Mouse (Mus musculus) lung, embryonic 14.5 days (tissue): Measurements from ENCODE around the gene Nr2f2. TPM values are rescaled to one million over a fixed set of nuclear protein-coding genes. Genes with fewer than 3 reads are reported as not detected.

Source experiments
- ATAC-seq: fragments of 200-750 bp; cut with Nextera tagmentation; 2 replicates; pipeline ENCODE4 v1.8.0; 2017; ENCODE audit warnings: mild to moderate bottlenecking, moderate TSS enrichment, moderate library complexity; ENCODE audit not compliant: insufficient read depth
- DNase-seq: peaks from one replicate; pipeline ENCODE4 v3.0.0-alpha.2; 2015
- H3K27ac ChIP-seq: fragments of 300-500 bp; sonication (generic); 2 replicates; pipeline ENCODE4 v1.5.1; 2014; ENCODE audit warnings: low read depth, mild to moderate bottlenecking, moderate library complexity
- H3K27me3 ChIP-seq: fragments of 300-500 bp; sonication (generic); 2 replicates; pipeline ENCODE4 v1.6.1; 2014; ENCODE audit warnings: low read length, control low read depth; ENCODE audit not compliant: insufficient read depth
- H3K36me3 ChIP-seq: fragments of 300-500 bp; sonication (generic); 2 replicates; pipeline ENCODE4 v1.6.1; 2014; ENCODE audit warnings: control low read depth; ENCODE audit not compliant: insufficient read depth
- H3K4me1 ChIP-seq: fragments of 300-500 bp; sonication (generic); 2 replicates; pipeline ENCODE4 v1.6.1; 2014; ENCODE audit warnings: antibody characterized with exemption, control low read depth; ENCODE audit not compliant: insufficient read depth
- H3K4me2 ChIP-seq: fragments of 300-500 bp; sonication (generic); 2 replicates; pipeline ENCODE4 v1.6.1; 2014; ENCODE audit warnings: mild to moderate bottlenecking
- H3K4me3 ChIP-seq: fragments of 300-500 bp; sonication (generic); 2 replicates; pipeline ENCODE4 v1.5.1; 2014; ENCODE audit warnings: low read depth, low read length
- H3K9ac ChIP-seq: fragments of 300-500 bp; sonication (generic); 2 replicates; pipeline ENCODE4 v1.6.1; 2014
- H3K9me3 ChIP-seq: fragments of 300-500 bp; sonication (generic); 2 replicates; pipeline ENCODE4 v1.6.1; 2016; ENCODE audit warnings: low read depth, low read length, control low read depth
- CTCF ChIP-seq: IDR thresholded peaks from 2 replicates; pipeline ENCODE4 v1.5.1; 2016; ENCODE audit warnings: antibody characterized with exemption, low read depth
- WGBS: fragments of 180-500 bp; shearing (Covaris S2); extraction: QIAGEN DNeasy Blood & Tissue Kit; methylation state at CpG from one replicate; pipeline ENCODE4 v1.1.7; 2014; 5-methylcytosine and 5-hydroxymethylcytosine counted together
- polyA plus RNA-seq: library from polyadenylated mRNA; unstranded; fragments of >200 nt; fragmentation: Nextera tagmentation; extraction: Ambion mirVana; gene quantifications from 2 replicates; pipeline ENCODE4 v1.2.1, GENCODE M21; 2014

Nr2f2 gene
- polyA plus RNA-seq, 1 experiment from 2014 or later = 146 TPM

- ATAC-seq (no peak), DNase-seq (peak; percentile 63)
- peaks cover 38% of the 10 kb centered on the region for H3K4me1 ChIP-seq
- peak overlapping the region; percentile 95 for H3K9ac ChIP-seq
- no peaks in the 10 kb centered on the region for H3K9me3 ChIP-seq
- 20% methylated on average over 20 of the region's 20 CpGs for WGBS
- no peak for TF ChIP-seq CTCF
- H3K4me2 ChIP-seq = peak overlapping the region; percentile 77
- H3K27me3 ChIP-seq = no peaks in the 10 kb centered on the region
- 0 out of 2 replicates have a peak overlapping the region, but pooled peaks have one; percentile 36 for H3K4me3 ChIP-seq
- peak overlapping the region; percentile 97; the same call in 1 of the 2 replicates for H3K27ac ChIP-seq
- peaks cover 48% of the 10 kb centered on the region for H3K36me3 ChIP-seq
Measured at GRCm38 (mm10) chr7:70346951-70347617, 19.5 kb downstream of the Nr2f2 start.

GRCm38 (mm10) chr7:70346010-70346536, 20.5 kb downstream of the Nr2f2 start:
- 3% methylated on average over 35 of the region's 35 CpGs for WGBS
- ATAC-seq (peak; percentile 47), DNase-seq (peak; percentile 88)
- peak overlapping the region; percentile 61 for H3K9ac ChIP-seq
- H3K4me3 ChIP-seq = peak overlapping the region; percentile 36
- peaks cover 56% of the 10 kb centered on the region for H3K36me3 ChIP-seq
- H3K4me1 ChIP-seq = peaks cover 38% of the 10 kb centered on the region
- no peak for TF ChIP-seq CTCF
- H3K27ac ChIP-seq = peak overlapping the region; percentile 76
- H3K9me3 ChIP-seq = no peaks in the 10 kb centered on the region
- no peaks in the 10 kb centered on the region for H3K27me3 ChIP-seq
- peak overlapping the region; percentile 77 for H3K4me2 ChIP-seq

GRCm38 (mm10) chr7:70343426-70343825, 23.1 kb downstream of the Nr2f2 start:
- H3K4me1 ChIP-seq = peaks cover 22% of the 10 kb centered on the region
- ATAC-seq (no peak), DNase-seq (peak; percentile 31)
- H3K27ac ChIP-seq = 0 out of 2 replicates have a peak overlapping the region, but pooled peaks have one; percentile 27
- H3K4me3 ChIP-seq = no peak overlapping the region
- H3K9ac ChIP-seq = no peak overlapping the region
- H3K27me3 ChIP-seq = no peaks in the 10 kb centered on the region
- 42% methylated on average over 5 of the region's 5 CpGs for WGBS
- no peak overlapping the region for H3K4me2 ChIP-seq
- peaks cover 50% of the 10 kb centered on the region for H3K36me3 ChIP-seq
- H3K9me3 ChIP-seq = no peaks in the 10 kb centered on the region
- no peak for TF ChIP-seq CTCF

GRCm38 (mm10) chr7:70342771-70343170, 23.8 kb downstream of the Nr2f2 start:
- Histone ChIP-seq H3K4me1 (peaks cover 20% of the 10 kb centered on the region), H3K27me3 (0 out of 2 replicates have a peak, but pooled peaks cover under 1% of the 10 kb centered on the region), H3K9ac (no peak overlapping the region), H3K27ac (no peak overlapping the region), H3K36me3 (peaks cover 46% of the 10 kb centered on the region), H3K4me3 (no peak overlapping the region), H3K9me3 (no peaks in the 10 kb centered on the region), H3K4me2 (no peak overlapping the region)
- DNase-seq (peak; percentile 26), ATAC-seq (no peak)
- TF ChIP-seq CTCF = no peak
- 50% methylated on average over 8 of the region's 8 CpGs for WGBS

- Histone ChIP-seq H3K9me3 (no peaks in the 10 kb centered on the region), H3K9ac (no peak overlapping the region), H3K4me2 (no peak overlapping the region), H3K4me3 (no peak overlapping the region), H3K36me3 (peaks cover 39% of the 10 kb centered on the region), H3K27ac (no peak overlapping the region), H3K27me3 (0 out of 2 replicates have a peak, but pooled peaks cover 7% of the 10 kb centered on the region), H3K4me1 (peaks cover 20% of the 10 kb centered on the region)
- no peak for TF ChIP-seq CTCF
- WGBS = 58% methylated on average over 2 of the region's 2 CpGs
- ATAC-seq (no peak), DNase-seq (peak; percentile 3)
Measured at GRCm38 (mm10) chr7:70342076-70342475, 24.5 kb downstream of the Nr2f2 start.

GRCm38 (mm10) chr7:70339998-70340630, 26.4 kb downstream of the Nr2f2 start:
- Histone ChIP-seq H3K27ac (no peak overlapping the region), H3K4me3 (no peak overlapping the region), H3K4me2 (no peak overlapping the region), H3K9ac (no peak overlapping the region), H3K27me3 (0 out of 2 replicates have a peak, but pooled peaks cover 7% of the 10 kb centered on the region), H3K4me1 (peaks cover 10% of the 10 kb centered on the region; the same call in 1 of the 2 replicates), H3K36me3 (peaks cover 38% of the 10 kb centered on the region), H3K9me3 (no peaks in the 10 kb centered on the region)
- WGBS = 53% methylated on average over 12 of the region's 12 CpGs
- ATAC-seq (no peak), DNase-seq (peak; percentile 3)
- TF ChIP-seq CTCF = no peak

- TF ChIP-seq CTCF = no peak
- no peaks in the 10 kb centered on the region for H3K9me3 ChIP-seq
- H3K27me3 ChIP-seq = peaks cover 19% of the 10 kb centered on the region; the same call in 1 of the 2 replicates
- H3K4me2 ChIP-seq = peak overlapping the region; percentile 63
- no peaks in the 10 kb centered on the region for H3K4me1 ChIP-seq
- WGBS = 30% methylated on average over 7 of the region's 7 CpGs
- H3K36me3 ChIP-seq = peaks cover 23% of the 10 kb centered on the region
- H3K9ac ChIP-seq = no peak overlapping the region; the same call in 1 of the 2 replicates
- ATAC-seq = no peak
- H3K4me3 ChIP-seq = no peak overlapping the region
- H3K27ac ChIP-seq = no peak overlapping the region
- DNase-seq = no peak
Measured at GRCm38 (mm10) chr7:70338265-70338640, 28.3 kb downstream of the Nr2f2 start.
